Comparison of ENCODE assay signal across 1 mouse cellular context in genomic region chr17:88161766-88162165, GRCm38 (mm10).
A peak's percentile ranks its signal among the peaks of the same experiment; 100 is the strongest.
TF ChIP-seq lines count a peak whose summit lies in the region.

No protein-coding gene starts in this region.

TF ChIP-seq in CH12.LX, 34 proteins besides CTCF, POLR2A, EP300 and RAD21 (continued from another document):
- TF ChIP-seq ETS1 (conservative IDR thresholded peaks at IDR 0.05; ENCODE audit: low read depth, low read length) (0 out of 2 replicates have a peak, but pooled peaks have one; percentile 5), MAFK (IDR thresholded peaks at IDR 0.05; ENCODE audit: insufficient replicate concordance, low read length) (no peak), ZC3H11A (IDR thresholded peaks at IDR 0.05; ENCODE audit: low read depth, low read length) (no peak)
